In the genomic region with DNA sequence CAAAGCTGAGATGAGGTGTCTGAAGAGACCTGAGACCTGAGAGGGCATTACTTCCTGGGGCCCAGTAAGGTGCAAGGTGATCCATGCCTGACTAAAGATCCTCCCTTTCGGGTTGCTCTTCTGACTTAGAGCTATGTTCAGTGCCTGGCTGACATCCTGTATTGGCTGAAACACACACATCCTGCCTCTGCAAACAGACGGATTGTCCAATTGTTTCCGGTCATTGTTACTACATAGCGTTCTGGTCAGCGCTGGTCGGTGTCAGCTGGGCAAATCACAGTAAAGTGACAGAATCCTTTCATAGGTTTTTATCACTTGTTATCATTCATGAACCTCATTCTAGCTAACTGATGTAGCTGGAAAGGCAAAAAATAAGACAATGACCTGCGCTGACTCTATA, we compare ENCODE assay signal across 14 mouse cellular contexts.
A peak's percentile ranks its signal among the peaks of the same experiment; 100 is the strongest.
DNase-seq lines count a peak whose midpoint lies in the region; ATAC-seq lines count a peak whose summit lies in the region.
"Had no signal": no experiment of that assay in that cellular context is flagged by ENCODE, and none has a peak within 500 bp of the region (broad histone marks: within the 10 kb centered on the region; RNA-seq: fewer than 3 reads in every experiment).

No protein-coding gene starts in this region.

- H3K9me3 ChIP-seq in kidney, embryonic 16.5 days (ENCODE audit: low read length) = no peaks in the 10 kb centered on the region
- no peaks in the 10 kb centered on the region for H3K9me3 ChIP-seq in midbrain, embryonic 10.5 days (replicated peaks)
- no peaks in the 10 kb centered on the region for H3K9me3 ChIP-seq in midbrain, embryonic 15.5 days
- H3K9me3 ChIP-seq: embryonic facial prominence, embryonic 13.5 days; midbrain, embryonic 12.5 days had no signal

- WGBS in kidney, embryonic 16.5 days = 69% methylated on average over 7 of the region's 7 CpGs
- 77% methylated on average over 7 of the region's 7 CpGs for WGBS in midbrain, embryonic 10.5 days
- WGBS in midbrain, embryonic 15.5 days = 59% methylated on average over 7 of the region's 7 CpGs

- no peak overlapping the region for H3K27ac ChIP-seq in kidney, embryonic 16.5 days (ENCODE audit: low read length)
- H3K27ac ChIP-seq in midbrain, embryonic 10.5 days (replicated peaks) = peak overlapping the region; percentile 38; the same call in 1 of the 2 replicates
- H3K27ac ChIP-seq in midbrain, embryonic 15.5 days = no peak overlapping the region
- H3K27ac ChIP-seq: embryonic facial prominence, embryonic 13.5 days; midbrain, embryonic 12.5 days had no signal

- H3K9ac ChIP-seq in kidney, embryonic 16.5 days (replicated peaks; ENCODE audit: low read length) = no peak overlapping the region
- no peak overlapping the region for H3K9ac ChIP-seq in midbrain, embryonic 15.5 days
- H3K9ac ChIP-seq: embryonic facial prominence, embryonic 13.5 days; liver, postnatal 0 days; midbrain, embryonic 12.5 days had no signal

- ATAC-seq in kidney, embryonic 16.5 days (ENCODE audit: low FRiP score, low TSS enrichment) = no peak
- ATAC-seq in midbrain, embryonic 15.5 days (replicated peaks) = no peak
- ATAC-seq: inflammation-experienced regulatory T-cells, adult 6 months; liver, postnatal 0 days had no signal

- peak; percentile 45 for DNase-seq in embryo, embryonic 10 days (ENCODE audit: low spot score)
- no peak for DNase-seq in embryo, embryonic 9.5 days (ENCODE audit: extremely low spot score)
- peak; percentile 5 for DNase-seq in kidney, adult 11 months
- DNase-seq in midbrain, embryonic 10.5 days (ENCODE audit: low spot score) = no peak
- DNase-seq in left cerebral cortex, postnatal 36 days (ENCODE audit: low spot score in 2 of 2) = no peak
- DNase-seq in adrenal gland, adult 18-20 months (ENCODE audit: low spot score in 2 of 2) = no peak
- DNase-seq: cerebellum, adult 11-12 months had no signal

- H3K4me1 ChIP-seq in kidney, embryonic 16.5 days (ENCODE audit: insufficient read depth, low read length) = no peaks in the 10 kb centered on the region
- peaks cover 45% of the 10 kb centered on the region for H3K4me1 ChIP-seq in midbrain, embryonic 10.5 days
- H3K4me1 ChIP-seq in midbrain, embryonic 15.5 days = 0 out of 2 replicates have a peak, but pooled peaks cover 4% of the 10 kb centered on the region

- H3K36me3 ChIP-seq in kidney, embryonic 16.5 days (ENCODE audit: insufficient read depth, low read length) = no peaks in the 10 kb centered on the region
- H3K36me3 ChIP-seq in midbrain, embryonic 10.5 days = no peaks in the 10 kb centered on the region
- H3K36me3 ChIP-seq in midbrain, embryonic 15.5 days (replicated peaks) = no peaks in the 10 kb centered on the region
- H3K36me3 ChIP-seq: embryonic facial prominence, embryonic 13.5 days; midbrain, embryonic 12.5 days had no signal

- intact Hi-C loops in left cerebral cortex, postnatal 36 days (cut with DNase I) = loop anchor here (5.0 kb wide), 1 partner anchor 103 kb away; no protein-coding TSS in a partner anchor

- H3K4me3 ChIP-seq in kidney, embryonic 16.5 days (ENCODE audit: low read length) = no peak overlapping the region
- H3K4me3 ChIP-seq in midbrain, embryonic 10.5 days = no peak overlapping the region
- no peak overlapping the region for H3K4me3 ChIP-seq in midbrain, embryonic 15.5 days
- H3K4me3 ChIP-seq: embryonic facial prominence, embryonic 13.5 days; midbrain, embryonic 12.5 days; myocyte had no signal

- no peaks in the 10 kb centered on the region for H3K27me3 ChIP-seq in kidney, embryonic 16.5 days (ENCODE audit: insufficient read depth, low read length)
- H3K27me3 ChIP-seq in midbrain, embryonic 10.5 days (ENCODE audit: low read depth, poor library complexity, severe bottlenecking) = peaks cover 10% of the 10 kb centered on the region; the same call in 1 of the 2 replicates
- H3K27me3 ChIP-seq in midbrain, embryonic 15.5 days (replicated peaks) = no peaks in the 10 kb centered on the region
- H3K27me3 ChIP-seq: embryonic facial prominence, embryonic 13.5 days had no signal

- no peak overlapping the region for H3K4me2 ChIP-seq in kidney, embryonic 16.5 days (replicated peaks; ENCODE audit: low read depth, low read length)
- no peak overlapping the region for H3K4me2 ChIP-seq in midbrain, embryonic 15.5 days
- H3K4me2 ChIP-seq: embryonic facial prominence, embryonic 13.5 days; midbrain, embryonic 12.5 days had no signal

Comparison
In these comparisons a context has a peak if more than half of its experiments do, and no peak if none do; other contexts are left out.
1. DNase-seq: peak in embryo, embryonic 10 days (single experiment) and kidney, adult 11 months (single experiment); none in embryo, embryonic 9.5 days (single experiment), midbrain, embryonic 10.5 days (single experiment), left cerebral cortex, postnatal 36 days (0 of 2) and adrenal gland, adult 18-20 months (0 of 2).